Mouse (Mus musculus): ENCODE results near the gene Prkar1a. TPM values are rescaled to one million over a fixed set of nuclear protein-coding genes. Genes with fewer than 3 reads are reported as not detected.
"Not testable (repeated sequence)": the region's sequence is repeated elsewhere in the genome, so short reads cannot be mapped to it uniquely, and the experiment has no call there.

The Prkar1a gene
- polyA plus RNA-seq, 1 experiment from 2014 or later = 360 TPM

- no peaks in the 10 kb centered on the region for H3K27me3 ChIP-seq
- peaks cover 39% of the 10 kb centered on the region for H3K4me1 ChIP-seq
- H3K4me2 ChIP-seq (replicated peaks) = peak overlapping the region; percentile 90
- WGBS = under 1% methylated on average over 89 of the region's 90 CpGs
- peak overlapping the region; percentile 94 for H3K4me3 ChIP-seq
- H3K9me3 ChIP-seq = no peaks in the 10 kb centered on the region
- H3K36me3 ChIP-seq = peaks cover 25% of the 10 kb centered on the region
- peak overlapping the region; percentile 97 for H3K9ac ChIP-seq
- H3K27ac ChIP-seq = peak overlapping the region; percentile 98
- ATAC-seq (ENCODE audit: low FRiP score, low read depth) = peak; percentile 94
Measured at GRCm38 (mm10) chr11:109650788-109651565, 1.8 kb downstream of the Prkar1a start.

GRCm38 (mm10) chr11:109651566-109652024, 2.4 kb downstream of the Prkar1a start:
- no peaks in the 10 kb centered on the region for H3K27me3 ChIP-seq
- WGBS = 0% methylated on average over 21 of the region's 21 CpGs
- H3K4me2 ChIP-seq (replicated peaks) = peak overlapping the region; percentile 86
- no peaks in the 10 kb centered on the region for H3K9me3 ChIP-seq
- H3K9ac ChIP-seq = peak overlapping the region; percentile 97
- peaks cover 31% of the 10 kb centered on the region for H3K36me3 ChIP-seq
- peak overlapping the region; percentile 98 for H3K27ac ChIP-seq
- no peak for ATAC-seq (ENCODE audit: low FRiP score, low read depth)
- peaks cover 38% of the 10 kb centered on the region for H3K4me1 ChIP-seq
- H3K4me3 ChIP-seq = peak overlapping the region; percentile 94

- no peak overlapping the region for H3K27ac ChIP-seq
- H3K4me2 ChIP-seq (replicated peaks) = peak overlapping the region; percentile 86
- H3K27me3 ChIP-seq = no peaks in the 10 kb centered on the region
- peak overlapping the region; percentile 94 for H3K4me3 ChIP-seq
- peaks cover 38% of the 10 kb centered on the region for H3K36me3 ChIP-seq
- H3K9me3 ChIP-seq = no peaks in the 10 kb centered on the region
- H3K4me1 ChIP-seq = peaks cover 34% of the 10 kb centered on the region
- H3K9ac ChIP-seq = peak overlapping the region; percentile 97
- no peak for ATAC-seq (ENCODE audit: low FRiP score, low read depth)
- 65% methylated on average over 6 of the region's 6 CpGs for WGBS
Measured at GRCm38 (mm10) chr11:109652505-109652904, 3.3 kb downstream of the Prkar1a start.

- H3K36me3 ChIP-seq = peaks cover 38% of the 10 kb centered on the region
- no peaks in the 10 kb centered on the region for H3K9me3 ChIP-seq
- H3K4me2 ChIP-seq (replicated peaks) = peak overlapping the region; percentile 86
- peak overlapping the region; percentile 7; the same call in 1 of the 2 replicates for H3K4me3 ChIP-seq
- 81% methylated on average over 8 of the region's 8 CpGs for WGBS
- no peaks in the 10 kb centered on the region for H3K27me3 ChIP-seq
- peaks cover 34% of the 10 kb centered on the region for H3K4me1 ChIP-seq
- no peak overlapping the region for H3K27ac ChIP-seq
- ATAC-seq (ENCODE audit: low FRiP score, low read depth) = no peak
- peak overlapping the region; percentile 45 for H3K9ac ChIP-seq
Measured at GRCm38 (mm10) chr11:109653201-109653600, 4.0 kb downstream of the Prkar1a start.

- Histone ChIP-seq H3K27me3 (no peaks in the 10 kb centered on the region), H3K36me3 (peaks cover 49% of the 10 kb centered on the region), H3K27ac (no peak overlapping the region), H3K9me3 (no peaks in the 10 kb centered on the region), H3K9ac (no peak overlapping the region), H3K4me3 (no peak overlapping the region), H3K4me1 (peaks cover 27% of the 10 kb centered on the region), H3K4me2 (replicated peaks) (no peak overlapping the region)
- ATAC-seq (ENCODE audit: low FRiP score, low read depth) = no peak
- 88% methylated on average over 6 of the region's 6 CpGs for WGBS
Measured at GRCm38 (mm10) chr11:109654581-109654980, 5.4 kb downstream of the Prkar1a start.

GRCm38 (mm10) chr11:109656232-109656631, 7.0 kb downstream of the Prkar1a start:
- Histone ChIP-seq H3K36me3 (peaks cover 65% of the 10 kb centered on the region), H3K4me3 (no peak overlapping the region), H3K27me3 (no peaks in the 10 kb centered on the region), H3K27ac (no peak overlapping the region), H3K9ac (no peak overlapping the region), H3K4me1 (peaks cover 21% of the 10 kb centered on the region), H3K4me2 (replicated peaks) (no peak overlapping the region), H3K9me3 (no peaks in the 10 kb centered on the region)
- 92% methylated on average over 7 of the region's 7 CpGs for WGBS
- ATAC-seq (ENCODE audit: low FRiP score, low read depth) = no peak

GRCm38 (mm10) chr11:109660526-109660925, 11.3 kb downstream of the Prkar1a start:
- not testable (repeated sequence) for H3K4me3 ChIP-seq; ATAC-seq (ENCODE audit: low FRiP score, low read depth); H3K9me3 ChIP-seq; H3K27me3 ChIP-seq; H3K9ac ChIP-seq; H3K27ac ChIP-seq; H3K4me2 ChIP-seq (replicated peaks); H3K4me1 ChIP-seq
- H3K36me3 ChIP-seq = peaks cover 84% of the 10 kb centered on the region
- 94% methylated on average over 8 of the region's 8 CpGs for WGBS

- H3K9me3 ChIP-seq = no peaks in the 10 kb centered on the region
- H3K4me1 ChIP-seq = no peaks in the 10 kb centered on the region
- no peak overlapping the region for H3K27ac ChIP-seq
- no peak for ATAC-seq (ENCODE audit: low FRiP score, low read depth)
- no peaks in the 10 kb centered on the region for H3K27me3 ChIP-seq
- H3K36me3 ChIP-seq = peaks cover 94% of the 10 kb centered on the region
- no peak overlapping the region for H3K9ac ChIP-seq
- 89% methylated on average over 13 of the region's 13 CpGs for WGBS
- H3K4me3 ChIP-seq = no peak overlapping the region
- H3K4me2 ChIP-seq (replicated peaks) = no peak overlapping the region
Measured at GRCm38 (mm10) chr11:109664293-109664692, 15.1 kb downstream of the Prkar1a start.

- Histone ChIP-seq H3K4me1 (peaks cover under 1% of the 10 kb centered on the region), H3K27ac (no peak overlapping the region), H3K4me3 (no peak overlapping the region), H3K27me3 (no peaks in the 10 kb centered on the region), H3K36me3 (peaks cover 90% of the 10 kb centered on the region), H3K9ac (no peak overlapping the region), H3K4me2 (replicated peaks) (no peak overlapping the region), H3K9me3 (no peaks in the 10 kb centered on the region)
- no peak for ATAC-seq (ENCODE audit: low FRiP score, low read depth)
- 85% methylated on average over 6 of the region's 6 CpGs for WGBS
Measured at GRCm38 (mm10) chr11:109665424-109665823, 16.2 kb downstream of the Prkar1a start.

GRCm38 (mm10) chr11:109666411-109666810, 17.2 kb downstream of the Prkar1a start:
- H3K36me3 ChIP-seq = peaks cover 84% of the 10 kb centered on the region
- H3K27me3 ChIP-seq = no peaks in the 10 kb centered on the region
- H3K9ac ChIP-seq = no peak overlapping the region
- H3K4me2 ChIP-seq (replicated peaks) = no peak overlapping the region
- peaks cover 8% of the 10 kb centered on the region for H3K4me1 ChIP-seq
- H3K9me3 ChIP-seq = no peaks in the 10 kb centered on the region
- 96% methylated on average over 13 of the region's 13 CpGs for WGBS
- H3K27ac ChIP-seq = no peak overlapping the region
- H3K4me3 ChIP-seq = no peak overlapping the region
- no peak for ATAC-seq (ENCODE audit: low FRiP score, low read depth)

GRCm38 (mm10) chr11:109667371-109667770, 18.2 kb downstream of the Prkar1a start:
- H3K4me3 ChIP-seq = no peak overlapping the region
- H3K9me3 ChIP-seq = no peaks in the 10 kb centered on the region
- H3K27me3 ChIP-seq = no peaks in the 10 kb centered on the region
- no peak overlapping the region for H3K27ac ChIP-seq
- peaks cover 10% of the 10 kb centered on the region for H3K4me1 ChIP-seq
- peaks cover 83% of the 10 kb centered on the region for H3K36me3 ChIP-seq
- whole genome bisulfite sequencing = 92% methylated on average over 19 of the region's 19 CpGs
- H3K4me2 ChIP-seq (replicated peaks) = no peak overlapping the region
- ATAC-seq (ENCODE audit: low FRiP score, low read depth) = no peak
- no peak overlapping the region for H3K9ac ChIP-seq

- Histone ChIP-seq H3K4me1 (peaks cover 10% of the 10 kb centered on the region), H3K27ac (no peak overlapping the region), H3K27me3 (no peaks in the 10 kb centered on the region), H3K9ac (no peak overlapping the region), H3K36me3 (peaks cover 76% of the 10 kb centered on the region), H3K4me2 (replicated peaks) (no peak overlapping the region), H3K4me3 (no peak overlapping the region), H3K9me3 (no peaks in the 10 kb centered on the region)
- 85% methylated on average over 8 of the region's 8 CpGs for WGBS
- ATAC-seq (ENCODE audit: low FRiP score, low read depth) = no peak
Measured at GRCm38 (mm10) chr11:109668115-109668725, 19.0 kb downstream of the Prkar1a start.

Data from limb, embryonic 13.5 days (tissue).